Comparison of ENCODE assay signal across 28 mouse cellular contexts in the genomic region with DNA sequence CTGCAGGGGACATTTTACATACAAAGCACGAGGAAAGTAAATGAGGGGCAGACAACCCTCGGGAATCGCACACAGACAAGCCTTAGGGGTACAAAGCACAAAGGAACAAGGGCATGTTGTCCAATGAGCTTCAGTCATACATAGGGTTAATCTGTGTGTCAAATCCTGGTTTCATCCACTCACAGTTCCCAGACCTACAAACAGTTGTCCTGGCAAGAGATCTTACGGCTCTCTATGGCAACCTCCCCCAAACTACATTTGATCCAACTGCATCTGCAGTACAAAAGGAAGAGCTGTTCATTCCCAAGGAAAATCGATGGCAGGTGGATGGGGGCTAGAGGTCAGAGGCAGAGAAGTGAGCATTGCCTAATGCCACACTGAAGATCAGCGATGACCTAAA.
DNase-seq lines count a peak whose midpoint lies in the region; ATAC-seq and TF ChIP-seq lines count a peak whose summit lies in the region.
"Had no signal": no experiment of that assay in that cellular context is flagged by ENCODE, and none has a peak within 500 bp of the region (broad histone marks: within the 10 kb centered on the region; RNA-seq: fewer than 3 reads in every experiment).

No protein-coding gene starts in this region.

- 62% methylated on average over 6 of the region's 6 CpGs for WGBS in forebrain, postnatal 0 days
- WGBS in forebrain, embryonic 11.5 days = 79% methylated on average over 6 of the region's 6 CpGs
- 43% methylated on average over 6 of the region's 6 CpGs for WGBS in midbrain, embryonic 13.5 days
- WGBS in midbrain, embryonic 11.5 days = 59% methylated on average over 6 of the region's 6 CpGs
- WGBS in hindbrain, embryonic 13.5 days = 39% methylated on average over 6 of the region's 6 CpGs
- 31% methylated on average over 6 of the region's 6 CpGs for WGBS in midbrain, postnatal 0 days

- no peaks in the 10 kb centered on the region for H3K27me3 ChIP-seq in forebrain, postnatal 0 days (ENCODE audit: insufficient read depth, low read length)
- H3K27me3 ChIP-seq in forebrain, embryonic 11.5 days (ENCODE audit: control insufficient read depth, insufficient read depth, low read length) = no peaks in the 10 kb centered on the region
- no peaks in the 10 kb centered on the region for H3K27me3 ChIP-seq in midbrain, embryonic 13.5 days
- no peaks in the 10 kb centered on the region for H3K27me3 ChIP-seq in midbrain, embryonic 11.5 days (ENCODE audit: control insufficient read depth, insufficient read depth, low read length)
- no peaks in the 10 kb centered on the region for H3K27me3 ChIP-seq in hindbrain, embryonic 13.5 days
- H3K27me3 ChIP-seq in midbrain, postnatal 0 days (ENCODE audit: insufficient read depth, low read length) = no peaks in the 10 kb centered on the region
- H3K27me3 ChIP-seq: embryonic facial prominence, embryonic 15.5 days; heart, embryonic 13.5 days; limb, embryonic 15.5 days; liver, embryonic 13.5 days; megakaryocyte, embryonic 14.5 days; neural tube, embryonic 12.5 days had no signal

- H3K4me2 ChIP-seq in forebrain, postnatal 0 days (ENCODE audit: low read depth) = no peak overlapping the region
- H3K4me2 ChIP-seq in forebrain, embryonic 11.5 days (ENCODE audit: low read depth, low read length, severe bottlenecking) = no peak overlapping the region
- no peak overlapping the region for H3K4me2 ChIP-seq in midbrain, embryonic 13.5 days (replicated peaks)
- no peak overlapping the region for H3K4me2 ChIP-seq in midbrain, embryonic 11.5 days
- no peak overlapping the region for H3K4me2 ChIP-seq in hindbrain, embryonic 13.5 days
- H3K4me2 ChIP-seq in midbrain, postnatal 0 days (ENCODE audit: low read depth, low read length, poor library complexity, severe bottlenecking) = no peak overlapping the region
- H3K4me2 ChIP-seq: embryonic facial prominence, embryonic 15.5 days; heart, embryonic 13.5 days; limb, embryonic 15.5 days; liver, embryonic 13.5 days; neural tube, embryonic 12.5 days had no signal

- H3K27ac ChIP-seq in forebrain, postnatal 0 days (ENCODE audit: low read depth, low read length) = 0 out of 2 replicates have a peak overlapping the region, but pooled peaks have one; percentile 30
- H3K27ac ChIP-seq in forebrain, embryonic 11.5 days (ENCODE audit: low read depth, low read length) = no peak overlapping the region
- no peak overlapping the region for H3K27ac ChIP-seq in midbrain, embryonic 13.5 days
- H3K27ac ChIP-seq in midbrain, embryonic 11.5 days (ENCODE audit: low read depth, low read length) = no peak overlapping the region
- H3K27ac ChIP-seq in hindbrain, embryonic 13.5 days = peak overlapping the region; percentile 35; the same call in 1 of the 2 replicates
- H3K27ac ChIP-seq in midbrain, postnatal 0 days (ENCODE audit: low read depth, low read length) = no peak overlapping the region
- H3K27ac ChIP-seq: embryonic facial prominence, embryonic 15.5 days; gastrocnemius, adult 2 months; heart, embryonic 13.5 days; limb, embryonic 10.5 days; limb, embryonic 15.5 days; liver, embryonic 13.5 days; neural tube, embryonic 12.5 days had no signal

- H3K9me3 ChIP-seq in forebrain, postnatal 0 days (ENCODE audit: low read length) = no peaks in the 10 kb centered on the region
- no peaks in the 10 kb centered on the region for H3K9me3 ChIP-seq in forebrain, embryonic 11.5 days (ENCODE audit: control insufficient read depth, low read length)
- H3K9me3 ChIP-seq in midbrain, embryonic 13.5 days = no peaks in the 10 kb centered on the region
- H3K9me3 ChIP-seq in midbrain, embryonic 11.5 days (ENCODE audit: control insufficient read depth, low read length) = no peaks in the 10 kb centered on the region
- H3K9me3 ChIP-seq in hindbrain, embryonic 13.5 days = no peaks in the 10 kb centered on the region
- H3K9me3 ChIP-seq in midbrain, postnatal 0 days (ENCODE audit: low read length) = no peaks in the 10 kb centered on the region
- H3K9me3 ChIP-seq: embryonic facial prominence, embryonic 15.5 days; heart, embryonic 13.5 days; limb, embryonic 10.5 days; limb, embryonic 15.5 days; liver, embryonic 13.5 days; neural tube, embryonic 12.5 days had no signal

- TF ChIP-seq CTCF in forebrain, postnatal 0 days (IDR thresholded peaks at IDR 0.05; ENCODE audit: low read depth) = no peak
- no peak for TF ChIP-seq CTCF in midbrain, postnatal 0 days (IDR thresholded peaks at IDR 0.05)

- H3K36me3 ChIP-seq in forebrain, postnatal 0 days (ENCODE audit: insufficient read depth) = no peaks in the 10 kb centered on the region
- no peaks in the 10 kb centered on the region for H3K36me3 ChIP-seq in forebrain, embryonic 11.5 days (ENCODE audit: control insufficient read depth, insufficient read depth, low read length)
- no peaks in the 10 kb centered on the region for H3K36me3 ChIP-seq in midbrain, embryonic 13.5 days
- H3K36me3 ChIP-seq in midbrain, embryonic 11.5 days (ENCODE audit: control insufficient read depth, insufficient read depth, low read length) = no peaks in the 10 kb centered on the region
- no peaks in the 10 kb centered on the region for H3K36me3 ChIP-seq in hindbrain, embryonic 13.5 days
- H3K36me3 ChIP-seq in midbrain, postnatal 0 days (ENCODE audit: insufficient read depth, low read length) = no peaks in the 10 kb centered on the region
- H3K36me3 ChIP-seq: embryonic facial prominence, embryonic 15.5 days; heart, embryonic 13.5 days; limb, embryonic 10.5 days; limb, embryonic 15.5 days; liver, embryonic 13.5 days; neural tube, embryonic 12.5 days had no signal

- DNase-seq in forebrain, postnatal 0 days = no peak
- no peak for DNase-seq in forebrain, embryonic 11.5 days (ENCODE audit: low spot score)
- no peak for DNase-seq in midbrain, embryonic 11.5 days (ENCODE audit: low spot score, missing footprints)
- peak; percentile 36 for DNase-seq in midbrain, postnatal 0 days (ENCODE audit: low spot score)
- no peak for DNase-seq in adrenal gland, postnatal 10 days
- DNase-seq: adrenal gland, postnatal 25 days; cerebellum, adult 18-20 months; gastrocnemius, adult 2 months; heart, postnatal 10 days; kidney, adult 2 months; kidney, postnatal 4 days; liver, embryonic 13.5 days; lung, adult 18-20 months; lung, postnatal 4 days; retina, postnatal 1 day; right cerebral cortex, postnatal 14 days; thymus, postnatal 4 days had no signal

- peaks cover 10% of the 10 kb centered on the region; the same call in 1 of the 2 replicates for H3K4me1 ChIP-seq in forebrain, postnatal 0 days (ENCODE audit: insufficient read depth)
- H3K4me1 ChIP-seq in forebrain, embryonic 11.5 days (replicated peaks; ENCODE audit: control insufficient read depth, insufficient read depth, low read length) = no peaks in the 10 kb centered on the region
- H3K4me1 ChIP-seq in midbrain, embryonic 13.5 days (replicated peaks) = peaks cover 27% of the 10 kb centered on the region
- H3K4me1 ChIP-seq in midbrain, embryonic 11.5 days (ENCODE audit: control insufficient read depth, insufficient read depth, low read length) = peaks cover 2% of the 10 kb centered on the region
- H3K4me1 ChIP-seq in hindbrain, embryonic 13.5 days (replicated peaks) = peaks cover 26% of the 10 kb centered on the region
- peaks cover 10% of the 10 kb centered on the region; the same call in 1 of the 2 replicates for H3K4me1 ChIP-seq in midbrain, postnatal 0 days (ENCODE audit: insufficient read depth, low read length)
- H3K4me1 ChIP-seq: embryonic facial prominence, embryonic 15.5 days; heart, embryonic 13.5 days; limb, embryonic 15.5 days; liver, embryonic 13.5 days; megakaryocyte, embryonic 14.5 days had no signal

- H3K4me3 ChIP-seq in forebrain, postnatal 0 days (ENCODE audit: low read depth, low read length) = no peak overlapping the region
- H3K4me3 ChIP-seq in forebrain, embryonic 11.5 days (ENCODE audit: low read depth, low read length) = no peak overlapping the region
- no peak overlapping the region for H3K4me3 ChIP-seq in midbrain, embryonic 13.5 days (replicated peaks)
- no peak overlapping the region for H3K4me3 ChIP-seq in midbrain, embryonic 11.5 days (ENCODE audit: low read depth, low read length)
- no peak overlapping the region for H3K4me3 ChIP-seq in hindbrain, embryonic 13.5 days
- no peak overlapping the region for H3K4me3 ChIP-seq in midbrain, postnatal 0 days (ENCODE audit: low read depth, low read length)
- H3K4me3 ChIP-seq: embryonic facial prominence, embryonic 15.5 days; gastrocnemius, adult 2 months; heart, embryonic 13.5 days; limb, embryonic 10.5 days; limb, embryonic 15.5 days; liver, embryonic 13.5 days; megakaryocyte, embryonic 14.5 days; neural tube, embryonic 12.5 days had no signal

- no peak for ATAC-seq in forebrain, postnatal 0 days
- no peak for ATAC-seq in forebrain, embryonic 11.5 days (replicated peaks; ENCODE audit: low FRiP score)
- ATAC-seq in midbrain, embryonic 13.5 days = peak; percentile 54
- no peak for ATAC-seq in midbrain, embryonic 11.5 days (ENCODE audit: low FRiP score)
- ATAC-seq in hindbrain, embryonic 13.5 days (ENCODE audit: low FRiP score) = 0 out of 2 replicates have a peak, but pooled peaks have one; percentile 12
- ATAC-seq in midbrain, postnatal 0 days (ENCODE audit: low FRiP score) = no peak
- ATAC-seq: forebrain, embryonic 14.5 days; lung, postnatal 0 days; Patski had no signal

- no peak overlapping the region for H3K9ac ChIP-seq in forebrain, postnatal 0 days
- H3K9ac ChIP-seq in forebrain, embryonic 11.5 days (ENCODE audit: low read length) = no peak overlapping the region
- H3K9ac ChIP-seq in midbrain, embryonic 13.5 days (replicated peaks) = no peak overlapping the region
- H3K9ac ChIP-seq in midbrain, embryonic 11.5 days (ENCODE audit: low read length) = no peak overlapping the region
- H3K9ac ChIP-seq in hindbrain, embryonic 13.5 days = no peak overlapping the region
- no peak overlapping the region for H3K9ac ChIP-seq in midbrain, postnatal 0 days (replicated peaks; ENCODE audit: low read length, poor library complexity, severe bottlenecking)
- H3K9ac ChIP-seq: embryonic facial prominence, embryonic 15.5 days; heart, embryonic 13.5 days; limb, embryonic 15.5 days; liver, embryonic 13.5 days; neural tube, embryonic 12.5 days had no signal

Comparison
In these comparisons a context has a peak if more than half of its experiments do, and no peak if none do; other contexts are left out.
1. ATAC-seq: peak in midbrain, embryonic 13.5 days (single experiment) and hindbrain, embryonic 13.5 days (single experiment); none in forebrain, postnatal 0 days (single experiment), forebrain, embryonic 11.5 days (single experiment), midbrain, embryonic 11.5 days (single experiment) and midbrain, postnatal 0 days (single experiment).
2. H3K27ac ChIP-seq: peak in forebrain, postnatal 0 days (single experiment) and hindbrain, embryonic 13.5 days (single experiment); none in forebrain, embryonic 11.5 days (single experiment), midbrain, embryonic 13.5 days (single experiment), midbrain, embryonic 11.5 days (single experiment) and midbrain, postnatal 0 days (single experiment).